Comparison of ENCODE assay signal across 19 mouse cellular contexts in the genomic region with DNA sequence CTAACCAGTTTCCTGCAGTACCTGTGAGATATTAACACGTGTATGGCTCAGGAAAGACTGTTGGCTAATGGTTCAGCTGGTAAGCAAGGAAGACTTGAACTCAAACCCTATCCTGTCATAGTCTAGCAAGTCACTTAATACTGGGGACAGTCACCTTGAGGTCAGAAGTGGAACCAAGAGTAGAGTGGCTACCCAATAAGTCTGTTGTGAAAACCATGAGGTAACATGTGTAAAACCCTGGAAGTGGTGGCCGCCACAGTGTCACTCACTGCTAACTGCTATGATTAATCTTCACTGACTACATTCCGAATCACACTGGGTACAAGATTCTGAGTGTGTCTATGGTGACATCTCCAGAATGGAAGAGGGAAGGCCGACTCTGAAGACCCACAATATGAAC.
"Had no signal": no experiment of that assay in that cellular context is flagged by ENCODE, and none has a peak within 500 bp of the region (broad histone marks: within the 10 kb centered on the region; RNA-seq: fewer than 3 reads in every experiment).

No protein-coding gene starts in this region.

- H3K9ac ChIP-seq: liver, embryonic 13.5 days; neural tube, embryonic 12.5 days; neural tube, embryonic 15.5 days; stomach, embryonic 15.5 days had no signal

- H3K4me2 ChIP-seq: liver, embryonic 13.5 days; midbrain, embryonic 11.5 days; neural tube, embryonic 12.5 days; neural tube, embryonic 15.5 days; stomach, embryonic 15.5 days had no signal

- H3K9me3 ChIP-seq: liver, embryonic 13.5 days; neural tube, embryonic 12.5 days; neural tube, embryonic 15.5 days; stomach, embryonic 15.5 days had no signal

- H3K27ac ChIP-seq: left cerebral cortex, adult 2 months; liver, embryonic 13.5 days; macrophage; neural tube, embryonic 12.5 days; neural tube, embryonic 15.5 days had no signal

- H3K4me3 ChIP-seq: left cerebral cortex, adult 2 months; liver, embryonic 13.5 days; neural tube, embryonic 12.5 days; neural tube, embryonic 15.5 days; stomach, embryonic 15.5 days had no signal

- H3K27me3 ChIP-seq: liver, embryonic 13.5 days; neural tube, embryonic 12.5 days; neural tube, embryonic 15.5 days; stomach, embryonic 15.5 days had no signal

- H3K4me1 ChIP-seq: neural tube, embryonic 12.5 days had no signal

- H3K36me3 ChIP-seq: liver, embryonic 13.5 days; neural tube, embryonic 12.5 days; neural tube, embryonic 15.5 days; stomach, embryonic 15.5 days had no signal

- DNase-seq: kidney, adult 2 months; kidney, postnatal 10 days; kidney, postnatal 36 days; layer of hippocampus, postnatal 36 days; liver, embryonic 13.5 days; lung, adult 2 months; lung, postnatal 14 days; midbrain, embryonic 14.5 days; retina, postnatal 1 day; right cerebral cortex, postnatal 25 days; spleen, adult 18-20 months; thymus, postnatal 14 days; thymus, postnatal 4 days had no signal
